Mouse (Mus musculus): ENCODE data around the gene Rxfp4. TPM values are rescaled to one million over a fixed set of nuclear protein-coding genes. Genes with fewer than 3 reads are reported as not detected.

Gene Rxfp4
- polyA plus RNA-seq, 1 experiment from 2014 or later = not detected

- no peak for ATAC-seq (replicated peaks; ENCODE audit: low FRiP score)
- Histone ChIP-seq H3K36me3 (peaks cover 46% of the 10 kb centered on the region), H3K27ac (no peak overlapping the region), H3K4me2 (no peak overlapping the region), H3K9ac (no peak overlapping the region), H3K4me1 (peaks cover 6% of the 10 kb centered on the region; the same call in 1 of the 2 replicates), H3K9me3 (replicated peaks) (no peaks in the 10 kb centered on the region), H3K27me3 (no peaks in the 10 kb centered on the region), H3K4me3 (replicated peaks) (no peak overlapping the region)
- 81% methylated on average over 10 of the region's 10 CpGs for WGBS
Measured at GRCm38 (mm10) chr3:88649186-88649585, 3.8 kb downstream of the Rxfp4 start.

- Histone ChIP-seq H3K9me3 (replicated peaks) (no peaks in the 10 kb centered on the region), H3K9ac (no peak overlapping the region), H3K4me1 (peaks cover 6% of the 10 kb centered on the region; the same call in 1 of the 2 replicates), H3K4me3 (replicated peaks) (no peak overlapping the region), H3K27ac (no peak overlapping the region), H3K4me2 (no peak overlapping the region), H3K36me3 (peaks cover 51% of the 10 kb centered on the region), H3K27me3 (no peaks in the 10 kb centered on the region)
- no peak for ATAC-seq (replicated peaks; ENCODE audit: low FRiP score)
- WGBS = 82% methylated on average over 12 of the region's 12 CpGs
Measured at GRCm38 (mm10) chr3:88648452-88649168, 4.3 kb downstream of the Rxfp4 start.

GRCm38 (mm10) chr3:88647779-88648413 is 5.0 kb downstream of the Rxfp4 start:
- Histone ChIP-seq H3K4me3 (replicated peaks) (no peak overlapping the region), H3K27me3 (no peaks in the 10 kb centered on the region), H3K27ac (no peak overlapping the region), H3K36me3 (peaks cover 58% of the 10 kb centered on the region), H3K9me3 (replicated peaks) (no peaks in the 10 kb centered on the region), H3K4me1 (peaks cover 6% of the 10 kb centered on the region; the same call in 1 of the 2 replicates), H3K9ac (no peak overlapping the region), H3K4me2 (no peak overlapping the region)
- ATAC-seq (replicated peaks; ENCODE audit: low FRiP score) = no peak
- 87% methylated on average over 14 of the region's 14 CpGs for WGBS

- Histone ChIP-seq H3K4me3 (replicated peaks) (no peak overlapping the region), H3K4me2 (no peak overlapping the region), H3K36me3 (peaks cover 67% of the 10 kb centered on the region), H3K9me3 (replicated peaks) (no peaks in the 10 kb centered on the region), H3K9ac (no peak overlapping the region), H3K27ac (no peak overlapping the region), H3K27me3 (no peaks in the 10 kb centered on the region), H3K4me1 (peaks cover 5% of the 10 kb centered on the region; the same call in 1 of the 2 replicates)
- ATAC-seq (replicated peaks; ENCODE audit: low FRiP score) = no peak
- WGBS = 75% methylated on average over 3 of the region's 3 CpGs
Measured at GRCm38 (mm10) chr3:88647076-88647475, 5.9 kb downstream of the Rxfp4 start.

GRCm38 (mm10) chr3:88646426-88646995 is 6.4 kb downstream of the Rxfp4 start:
- Histone ChIP-seq H3K4me3 (replicated peaks) (no peak overlapping the region), H3K27me3 (no peaks in the 10 kb centered on the region), H3K36me3 (peaks cover 72% of the 10 kb centered on the region), H3K9me3 (replicated peaks) (no peaks in the 10 kb centered on the region), H3K4me2 (no peak overlapping the region), H3K9ac (no peak overlapping the region), H3K4me1 (0 out of 2 replicates have a peak, but pooled peaks cover 2% of the 10 kb centered on the region), H3K27ac (no peak overlapping the region)
- 49% methylated on average over 6 of the region's 6 CpGs for WGBS
- ATAC-seq (replicated peaks; ENCODE audit: low FRiP score) = no peak

GRCm38 (mm10) chr3:88645937-88646336 is 7.0 kb downstream of the Rxfp4 start:
- Histone ChIP-seq H3K36me3 (peaks cover 78% of the 10 kb centered on the region), H3K9ac (no peak overlapping the region), H3K4me1 (no peaks in the 10 kb centered on the region), H3K4me2 (no peak overlapping the region), H3K9me3 (replicated peaks) (no peaks in the 10 kb centered on the region), H3K27me3 (no peaks in the 10 kb centered on the region), H3K27ac (no peak overlapping the region), H3K4me3 (replicated peaks) (no peak overlapping the region)
- 85% methylated on average over 12 of the region's 12 CpGs for WGBS
- ATAC-seq (replicated peaks; ENCODE audit: low FRiP score) = no peak

- H3K27ac ChIP-seq = no peak overlapping the region
- H3K4me3 ChIP-seq (replicated peaks) = no peak overlapping the region
- no peak overlapping the region for H3K9ac ChIP-seq
- no peaks in the 10 kb centered on the region for H3K4me1 ChIP-seq
- H3K27me3 ChIP-seq = no peaks in the 10 kb centered on the region
- H3K4me2 ChIP-seq = no peak overlapping the region
- no peaks in the 10 kb centered on the region for H3K9me3 ChIP-seq (replicated peaks)
- 86% methylated on average over 5 of the region's 5 CpGs for WGBS
- peaks cover 100% of the 10 kb centered on the region for H3K36me3 ChIP-seq
- ATAC-seq (replicated peaks; ENCODE audit: low FRiP score) = no peak
Measured at GRCm38 (mm10) chr3:88643078-88643477, 9.9 kb downstream of the Rxfp4 start.

- WGBS = 83% methylated on average over 1 of the region's 1 CpGs
- no peak for ATAC-seq (replicated peaks; ENCODE audit: low FRiP score)
- Histone ChIP-seq H3K4me2 (no peak overlapping the region), H3K27me3 (no peaks in the 10 kb centered on the region), H3K4me3 (replicated peaks) (no peak overlapping the region), H3K36me3 (peaks cover 100% of the 10 kb centered on the region), H3K9ac (no peak overlapping the region), H3K4me1 (no peaks in the 10 kb centered on the region), H3K27ac (no peak overlapping the region), H3K9me3 (replicated peaks) (no peaks in the 10 kb centered on the region)
Measured at GRCm38 (mm10) chr3:88640676-88641075, 12.3 kb downstream of the Rxfp4 start.

GRCm38 (mm10) chr3:88639239-88639638 is 13.7 kb downstream of the Rxfp4 start:
- Histone ChIP-seq H3K9me3 (replicated peaks) (no peaks in the 10 kb centered on the region), H3K4me2 (no peak overlapping the region), H3K36me3 (peaks cover 100% of the 10 kb centered on the region), H3K4me3 (replicated peaks) (no peak overlapping the region), H3K27me3 (no peaks in the 10 kb centered on the region), H3K27ac (no peak overlapping the region), H3K4me1 (no peaks in the 10 kb centered on the region), H3K9ac (no peak overlapping the region)
- 96% methylated on average over 12 of the region's 12 CpGs for WGBS
- no peak for ATAC-seq (replicated peaks; ENCODE audit: low FRiP score)

GRCm38 (mm10) chr3:88637134-88637533 is 15.8 kb downstream of the Rxfp4 start:
- no peaks in the 10 kb centered on the region for H3K27me3 ChIP-seq
- H3K27ac ChIP-seq = 0 out of 2 replicates have a peak overlapping the region, but pooled peaks have one; percentile 63
- no peak for ATAC-seq (replicated peaks; ENCODE audit: low FRiP score)
- no peaks in the 10 kb centered on the region for H3K4me1 ChIP-seq
- WGBS = 94% methylated on average over 5 of the region's 5 CpGs
- H3K36me3 ChIP-seq = peaks cover 100% of the 10 kb centered on the region
- H3K4me3 ChIP-seq (replicated peaks) = no peak overlapping the region
- H3K9ac ChIP-seq = no peak overlapping the region
- no peaks in the 10 kb centered on the region for H3K9me3 ChIP-seq (replicated peaks)
- H3K4me2 ChIP-seq = no peak overlapping the region

GRCm38 (mm10) chr3:88636555-88636986 is 16.4 kb downstream of the Rxfp4 start:
- Histone ChIP-seq H3K27ac (peak overlapping the region; percentile 63), H3K4me1 (no peaks in the 10 kb centered on the region), H3K9me3 (replicated peaks) (no peaks in the 10 kb centered on the region), H3K27me3 (no peaks in the 10 kb centered on the region), H3K4me2 (no peak overlapping the region), H3K4me3 (replicated peaks) (no peak overlapping the region), H3K9ac (no peak overlapping the region), H3K36me3 (peaks cover 100% of the 10 kb centered on the region)
- WGBS = 68% methylated on average over 8 of the region's 8 CpGs
- no peak for ATAC-seq (replicated peaks; ENCODE audit: low FRiP score)

Data from kidney, embryonic 15.5 days (tissue).